Mouse (Mus musculus) regulatory T cell (primary cell): Measurements from ENCODE around the gene Rapgef3.

Experiments used
- in situ Hi-C: fragments of 300-600 bp; cut with MboI, MseI; formaldehyde crosslinking; loops from one replicate; pipeline ENCODE4 v1.15.1; 2025; ENCODE audit warnings: high pct_unique_total_duplicates

Gene Rapgef3

GRCm38 (mm10) chr15:97747486-97747885 lies 20.3 kb downstream of the Rapgef3 start:
- in situ Hi-C loops: no loop called here

DNA sequence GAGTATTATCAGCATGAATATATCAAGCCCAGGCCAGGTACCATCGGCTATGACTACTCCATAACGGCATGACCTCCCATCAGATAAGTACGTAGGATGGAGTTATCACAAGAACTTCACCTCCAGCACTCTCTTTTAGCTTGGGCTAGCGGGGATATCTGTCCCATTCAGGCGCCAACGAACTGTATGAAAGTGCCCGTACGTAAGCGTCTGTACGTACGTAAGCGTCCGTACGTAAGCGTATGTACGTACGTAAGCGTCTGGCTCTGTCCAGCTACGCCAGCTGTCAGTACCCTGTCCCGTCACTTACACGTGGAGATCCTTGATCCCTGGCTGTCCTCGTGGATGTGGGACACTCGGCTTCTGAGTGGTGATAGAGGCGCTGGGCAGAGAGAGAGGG lies 21.0 kb downstream of the Rapgef3 start:
- in situ Hi-C loops: no loop called here

DNA sequence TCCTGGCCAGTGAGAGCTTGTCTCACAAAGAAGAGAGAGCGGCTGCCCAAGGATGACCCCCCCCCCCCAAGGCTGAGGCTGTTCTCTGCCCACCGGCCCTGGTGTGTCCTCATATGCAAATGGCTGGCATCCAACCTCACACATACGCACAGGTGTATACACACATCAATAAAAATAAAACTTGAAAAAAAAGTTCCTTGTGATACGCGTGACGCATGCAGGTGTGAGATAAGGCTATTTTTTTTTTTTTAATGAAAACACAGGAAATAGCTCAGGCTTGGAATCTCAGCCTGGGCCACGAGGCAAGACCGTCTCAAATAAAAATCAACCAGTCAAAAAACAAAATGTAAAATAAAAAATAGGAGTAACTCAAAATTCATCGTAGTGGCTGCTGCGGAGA lies 21.5 kb downstream of the Rapgef3 start:
- in situ Hi-C loops: no loop called here

GRCm38 (mm10) chr15:97745331-97745730 lies 22.4 kb downstream of the Rapgef3 start:
- in situ Hi-C loops: no loop called here

DNA sequence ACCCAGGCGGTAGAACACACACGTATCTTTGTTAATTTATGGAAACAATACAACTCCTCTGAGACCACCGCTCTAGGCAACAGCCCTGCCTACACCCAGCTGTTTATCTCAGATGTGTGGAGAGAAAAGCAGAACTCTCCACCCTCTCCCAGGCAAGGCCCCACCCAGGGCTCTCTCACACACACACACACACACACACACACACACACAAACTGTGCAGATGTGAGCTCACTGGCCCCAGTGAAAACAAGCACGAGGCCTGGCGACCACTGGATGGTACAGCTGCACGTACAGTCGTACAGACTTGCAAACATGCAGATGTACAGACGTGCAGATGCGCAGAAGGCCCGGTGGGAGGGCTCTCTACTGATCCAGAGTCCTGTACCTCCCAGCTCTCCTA lies 22.8 kb downstream of the Rapgef3 start:
- in situ Hi-C loops: no loop called here

GRCm38 (mm10) chr15:97743961-97744525 lies 23.7 kb downstream of the Rapgef3 start:
- in situ Hi-C loops: no loop called here

GRCm38 (mm10) chr15:97743210-97743609 lies 24.6 kb downstream of the Rapgef3 start:
- in situ Hi-C loops: no loop called here

DNA sequence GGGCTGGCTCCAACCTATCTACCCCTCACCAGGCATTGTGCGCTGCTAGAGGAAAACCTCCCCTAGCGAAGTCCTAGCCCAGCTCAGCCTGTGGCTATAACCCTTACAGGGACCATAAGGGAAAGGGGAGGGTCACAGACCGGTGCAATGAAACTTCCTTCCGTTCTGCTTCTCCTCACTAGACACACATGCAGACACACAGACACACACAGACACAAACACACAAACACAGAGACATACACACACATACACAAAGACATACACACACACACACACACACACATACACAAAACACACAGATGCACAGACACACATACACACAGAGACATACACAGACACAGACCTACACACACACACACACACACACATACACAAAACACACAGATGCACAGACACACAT lies 25.2 kb downstream of the Rapgef3 start:
- in situ Hi-C loops: no loop called here

GRCm38 (mm10) chr15:97742074-97742473 lies 25.7 kb downstream of the Rapgef3 start:
- in situ Hi-C loops: no loop called here

DNA sequence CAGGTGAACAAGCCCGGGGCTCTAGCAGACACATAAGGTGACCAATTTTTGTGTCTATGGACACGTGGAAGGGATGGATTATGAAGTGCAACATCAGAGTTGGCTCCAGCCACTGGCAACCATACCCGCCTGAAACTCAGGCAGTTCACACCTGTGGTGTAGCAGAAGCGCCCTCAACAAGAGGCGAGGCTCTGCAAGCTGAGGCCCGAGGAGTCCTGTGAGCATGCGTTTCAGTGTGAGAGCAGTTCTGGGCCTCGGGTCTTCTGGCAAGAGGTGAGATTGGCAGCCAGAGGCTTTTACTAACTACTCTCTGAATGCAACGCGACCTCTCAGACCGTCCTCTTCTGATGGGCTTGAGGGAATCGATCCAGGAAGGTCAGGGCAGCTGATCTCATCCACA lies 26.1 kb downstream of the Rapgef3 start:
- in situ Hi-C loops: no loop called here

- in situ Hi-C loops: no loop called here
These were observed 27.5 kb downstream of the Rapgef3 start for GRCm38 (mm10) chr15:97740283-97740732.

- in situ Hi-C loops: no loop called here
These were observed 28.8 kb downstream of the Rapgef3 start for GRCm38 (mm10) chr15:97738923-97739322.

GRCm38 (mm10) chr15:97731988-97732387 lies 35.8 kb downstream of the Rapgef3 start:
- in situ Hi-C loops: no loop called here

GRCm38 (mm10) chr15:97731111-97731510 lies 36.7 kb downstream of the Rapgef3 start, which contains the start of gene Endou:
Gene Endou, minus strand, starts transcription at chr15:97731339.
- in situ Hi-C loops: no loop called here

- in situ Hi-C loops: no loop called here
These were observed 37.4 kb downstream of the Rapgef3 start for GRCm38 (mm10) chr15:97730365-97730764.

- in situ Hi-C loops: no loop called here
These were observed 39.0 kb downstream of the Rapgef3 start for GRCm38 (mm10) chr15:97728804-97729203.

DNA sequence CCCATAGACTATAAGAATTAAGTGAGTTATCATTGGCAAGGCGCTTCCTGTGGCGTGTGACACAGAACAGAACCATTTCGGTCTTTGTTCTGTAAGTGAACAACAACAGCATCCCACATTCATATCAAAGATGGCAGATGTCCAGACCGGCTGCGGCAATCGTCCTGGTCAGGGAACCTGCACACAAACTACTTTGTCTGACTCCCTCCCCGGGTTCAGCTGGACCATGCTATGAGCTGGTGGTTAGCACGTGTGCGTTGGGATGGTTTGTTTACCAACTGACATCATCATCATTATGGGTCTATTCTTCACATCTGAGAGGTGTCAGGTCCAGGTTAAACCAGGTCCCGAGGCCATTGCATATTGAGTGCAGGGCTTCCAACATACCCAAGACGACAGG lies 39.4 kb downstream of the Rapgef3 start:
- in situ Hi-C loops: no loop called here

DNA sequence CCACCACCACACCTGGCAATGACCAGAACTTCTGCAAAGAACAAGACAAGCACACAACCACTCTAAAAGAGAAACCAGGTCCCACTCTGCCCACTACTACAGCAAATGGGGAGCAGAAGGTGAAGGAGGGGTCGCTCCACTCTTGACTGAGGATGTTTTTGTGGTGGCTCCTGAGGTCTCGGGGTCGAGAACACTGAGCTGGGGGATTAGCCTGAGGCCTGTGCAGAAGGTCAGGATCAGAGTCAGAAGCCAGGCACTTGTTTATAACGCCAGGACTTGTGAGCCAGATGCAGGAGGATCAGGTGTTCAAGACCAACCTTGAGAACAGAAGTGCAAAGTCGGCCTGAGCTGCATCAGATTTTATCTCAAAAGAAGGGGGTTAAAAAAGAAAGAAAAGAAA lies 40.3 kb downstream of the Rapgef3 start:
- in situ Hi-C loops: no loop called here

DNA sequence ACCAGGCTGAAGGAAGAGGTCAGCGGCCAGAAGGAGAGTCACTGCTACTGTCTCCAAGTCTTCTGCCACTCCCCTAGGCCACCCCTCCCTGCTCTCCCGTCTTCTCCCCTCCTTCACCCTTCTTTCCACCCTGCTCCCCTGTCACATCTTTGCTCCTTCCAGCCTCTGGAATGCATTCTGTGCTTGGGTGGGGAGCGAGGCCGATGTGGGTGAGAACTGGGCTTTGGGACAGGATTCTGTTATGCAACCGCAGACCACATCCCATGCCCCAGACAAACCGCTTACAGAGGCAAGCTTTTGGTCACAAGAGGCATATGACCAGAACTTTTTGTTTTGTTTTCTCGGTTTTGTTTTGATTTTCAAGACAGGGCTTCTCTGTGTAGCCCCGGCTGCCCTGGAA lies 40.7 kb downstream of the Rapgef3 start:
- in situ Hi-C loops: no loop called here

- in situ Hi-C loops: no loop called here
These were observed 41.5 kb downstream of the Rapgef3 start for GRCm38 (mm10) chr15:97726310-97726709.

DNA sequence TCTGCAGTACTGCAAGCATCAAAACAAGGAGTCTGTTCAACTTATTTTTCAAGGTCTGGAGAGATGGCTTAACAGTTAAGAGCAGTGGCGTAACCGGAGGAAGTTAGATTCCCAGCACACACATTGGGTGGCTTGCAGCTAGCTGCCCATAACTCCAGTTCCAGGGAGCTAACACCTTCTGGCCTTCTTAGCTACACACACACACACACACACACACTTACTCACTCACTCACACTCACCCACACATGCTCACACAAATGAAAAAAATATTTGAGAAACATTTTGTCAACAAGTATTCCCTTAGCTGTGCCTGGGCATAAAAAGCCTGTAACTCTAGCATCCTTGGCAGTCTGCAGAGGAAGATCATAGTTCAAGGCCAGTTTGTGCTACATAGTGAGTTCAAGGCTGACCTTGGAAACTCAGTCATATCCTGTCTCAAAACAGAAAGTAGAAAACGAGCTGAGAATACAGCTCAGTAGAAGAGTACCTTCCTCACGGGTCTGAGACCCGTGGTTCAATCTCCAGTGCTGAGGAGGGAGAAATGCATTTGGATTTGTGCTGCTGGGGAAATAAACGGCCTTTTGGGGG lies 42.5 kb downstream of the Rapgef3 start:
- in situ Hi-C loops: no loop called here

GRCm38 (mm10) chr15:97724346-97725197 lies 43.2 kb downstream of the Rapgef3 start:
- in situ Hi-C loops: no loop called here
